Mouse (Mus musculus): ENCODE results near the gene Pard3b. TPM values are rescaled to one million over a fixed set of nuclear protein-coding genes. Genes with fewer than 3 reads are reported as not detected.

The Pard3b gene
- polyA plus RNA-seq, 1 experiment from 2014 or later: 10.5 TPM

GRCm38 (mm10) chr1:62122426-62122825 is 483.8 kb downstream of the Pard3b start:
- Histone ChIP-seq H3K4me3 (ENCODE audit: low read depth, low read length) (no peak overlapping the region), H3K27ac (ENCODE audit: low read depth, low read length) (no peak overlapping the region), H3K9me3 (replicated peaks; ENCODE audit: control insufficient read depth, low read length) (no peaks in the 10 kb centered on the region), H3K27me3 (ENCODE audit: control insufficient read depth, insufficient read depth, low read length) (no peaks in the 10 kb centered on the region), H3K4me2 (no peak overlapping the region), H3K36me3 (ENCODE audit: control insufficient read depth, insufficient read depth, low read length) (no peaks in the 10 kb centered on the region), H3K9ac (ENCODE audit: low read depth, low read length) (no peak overlapping the region), H3K4me1 (ENCODE audit: control insufficient read depth, insufficient read depth, low read length) (no peaks in the 10 kb centered on the region)
- 90% methylated on average over 1 of the region's 1 CpGs for WGBS (ENCODE audit: insufficient replicate concordance)
- no peak for ATAC-seq (replicated peaks; ENCODE audit: insufficient number of reproducible peaks, low FRiP score, low TSS enrichment)

- no peaks in the 10 kb centered on the region for H3K9me3 ChIP-seq (replicated peaks; ENCODE audit: control insufficient read depth, low read length)
- ATAC-seq (replicated peaks; ENCODE audit: insufficient number of reproducible peaks, low FRiP score, low TSS enrichment): no peak
- H3K36me3 ChIP-seq (ENCODE audit: control insufficient read depth, insufficient read depth, low read length): no peaks in the 10 kb centered on the region
- H3K4me1 ChIP-seq (ENCODE audit: control insufficient read depth, insufficient read depth, low read length): no peaks in the 10 kb centered on the region
- H3K27me3 ChIP-seq (ENCODE audit: control insufficient read depth, insufficient read depth, low read length): no peaks in the 10 kb centered on the region
- no peak overlapping the region for H3K27ac ChIP-seq (ENCODE audit: low read depth, low read length)
- WGBS (ENCODE audit: insufficient replicate concordance): 86% methylated on average over 2 of the region's 2 CpGs
- no peak overlapping the region for H3K4me2 ChIP-seq
- no peak overlapping the region for H3K4me3 ChIP-seq (ENCODE audit: low read depth, low read length)
- H3K9ac ChIP-seq (ENCODE audit: low read depth, low read length): no peak overlapping the region
These were observed 490.6 kb downstream of the Pard3b start for GRCm38 (mm10) chr1:62129186-62129585.

GRCm38 (mm10) chr1:62148134-62148533 is 509.5 kb downstream of the Pard3b start:
- no peak for ATAC-seq (replicated peaks; ENCODE audit: insufficient number of reproducible peaks, low FRiP score, low TSS enrichment)
- no peak overlapping the region for H3K9ac ChIP-seq (ENCODE audit: low read depth, low read length)
- no peak overlapping the region for H3K4me3 ChIP-seq (ENCODE audit: low read depth, low read length)
- WGBS (ENCODE audit: insufficient replicate concordance): 72% methylated on average over 4 of the region's 4 CpGs
- no peaks in the 10 kb centered on the region for H3K36me3 ChIP-seq (ENCODE audit: control insufficient read depth, insufficient read depth, low read length)
- no peak overlapping the region for H3K4me2 ChIP-seq
- H3K27ac ChIP-seq (ENCODE audit: low read depth, low read length): no peak overlapping the region
- no peaks in the 10 kb centered on the region for H3K9me3 ChIP-seq (replicated peaks; ENCODE audit: control insufficient read depth, low read length)
- no peaks in the 10 kb centered on the region for H3K4me1 ChIP-seq (ENCODE audit: control insufficient read depth, insufficient read depth, low read length)
- H3K27me3 ChIP-seq (ENCODE audit: control insufficient read depth, insufficient read depth, low read length): no peaks in the 10 kb centered on the region

- ATAC-seq (replicated peaks; ENCODE audit: insufficient number of reproducible peaks, low FRiP score, low TSS enrichment): no peak
- H3K27ac ChIP-seq (ENCODE audit: low read depth, low read length): no peak overlapping the region
- no peaks in the 10 kb centered on the region for H3K4me1 ChIP-seq (ENCODE audit: control insufficient read depth, insufficient read depth, low read length)
- H3K27me3 ChIP-seq (ENCODE audit: control insufficient read depth, insufficient read depth, low read length): no peaks in the 10 kb centered on the region
- H3K36me3 ChIP-seq (ENCODE audit: control insufficient read depth, insufficient read depth, low read length): no peaks in the 10 kb centered on the region
- no peaks in the 10 kb centered on the region for H3K9me3 ChIP-seq (replicated peaks; ENCODE audit: control insufficient read depth, low read length)
- WGBS (ENCODE audit: insufficient replicate concordance): 79% methylated on average over 6 of the region's 6 CpGs
- no peak overlapping the region for H3K4me3 ChIP-seq (ENCODE audit: low read depth, low read length)
- no peak overlapping the region for H3K9ac ChIP-seq (ENCODE audit: low read depth, low read length)
- no peak overlapping the region for H3K4me2 ChIP-seq
These were observed 510.2 kb downstream of the Pard3b start for GRCm38 (mm10) chr1:62148786-62149185.

GRCm38 (mm10) chr1:62155970-62156369 is 517.3 kb downstream of the Pard3b start:
- Histone ChIP-seq H3K27me3 (ENCODE audit: control insufficient read depth, insufficient read depth, low read length) (no peaks in the 10 kb centered on the region), H3K9ac (ENCODE audit: low read depth, low read length) (no peak overlapping the region), H3K9me3 (replicated peaks; ENCODE audit: control insufficient read depth, low read length) (no peaks in the 10 kb centered on the region), H3K4me2 (no peak overlapping the region), H3K27ac (ENCODE audit: low read depth, low read length) (no peak overlapping the region), H3K4me3 (ENCODE audit: low read depth, low read length) (no peak overlapping the region), H3K36me3 (ENCODE audit: control insufficient read depth, insufficient read depth, low read length) (no peaks in the 10 kb centered on the region), H3K4me1 (ENCODE audit: control insufficient read depth, insufficient read depth, low read length) (no peaks in the 10 kb centered on the region)
- WGBS (ENCODE audit: insufficient replicate concordance): 77% methylated on average over 1 of the region's 1 CpGs
- no peak for ATAC-seq (replicated peaks; ENCODE audit: insufficient number of reproducible peaks, low FRiP score, low TSS enrichment)

GRCm38 (mm10) chr1:62159592-62159991 is 521.0 kb downstream of the Pard3b start:
- no peaks in the 10 kb centered on the region for H3K27me3 ChIP-seq (ENCODE audit: control insufficient read depth, insufficient read depth, low read length)
- H3K9ac ChIP-seq (ENCODE audit: low read depth, low read length): no peak overlapping the region
- no peaks in the 10 kb centered on the region for H3K36me3 ChIP-seq (ENCODE audit: control insufficient read depth, insufficient read depth, low read length)
- H3K4me3 ChIP-seq (ENCODE audit: low read depth, low read length): no peak overlapping the region
- WGBS (ENCODE audit: insufficient replicate concordance): 78% methylated on average over 2 of the region's 2 CpGs
- no peak overlapping the region for H3K4me2 ChIP-seq
- ATAC-seq (replicated peaks; ENCODE audit: insufficient number of reproducible peaks, low FRiP score, low TSS enrichment): no peak
- H3K27ac ChIP-seq (ENCODE audit: low read depth, low read length): no peak overlapping the region
- no peaks in the 10 kb centered on the region for H3K4me1 ChIP-seq (ENCODE audit: control insufficient read depth, insufficient read depth, low read length)
- no peaks in the 10 kb centered on the region for H3K9me3 ChIP-seq (replicated peaks; ENCODE audit: control insufficient read depth, low read length)

DNA sequence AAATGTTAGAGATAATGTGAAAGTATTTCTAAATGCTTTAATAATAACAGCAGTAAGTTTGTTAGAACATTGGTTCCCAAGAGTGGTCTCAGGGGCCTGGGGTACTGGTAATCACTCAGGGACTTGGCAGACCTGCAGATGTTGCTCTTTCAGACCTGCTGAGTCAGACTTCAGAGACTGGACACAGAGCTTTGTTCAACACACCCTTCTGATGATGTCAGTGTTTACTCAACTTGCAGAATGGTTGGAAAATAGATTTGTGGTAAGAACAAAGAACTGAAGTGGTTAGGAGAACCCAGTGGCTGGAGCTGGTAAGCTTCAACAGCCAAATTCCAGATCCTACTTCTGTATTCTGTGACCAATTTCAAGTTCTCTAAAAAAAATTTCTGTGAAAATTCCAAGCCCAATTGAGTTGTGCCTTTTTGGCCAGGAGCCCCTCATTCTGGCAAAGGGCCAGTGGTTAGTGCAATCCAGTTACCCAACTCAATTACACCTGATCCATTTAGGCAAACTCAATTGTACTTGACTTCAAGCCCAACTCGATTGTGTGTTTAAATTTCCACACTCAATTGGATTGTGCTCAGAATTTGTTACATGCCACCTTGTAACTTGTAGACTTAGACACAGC is 536.5 kb downstream of the Pard3b start:
- Histone ChIP-seq H3K27me3 (ENCODE audit: control insufficient read depth, insufficient read depth, low read length) (no peaks in the 10 kb centered on the region), H3K36me3 (ENCODE audit: control insufficient read depth, insufficient read depth, low read length) (no peaks in the 10 kb centered on the region), H3K4me2 (no peak overlapping the region), H3K27ac (ENCODE audit: low read depth, low read length) (no peak overlapping the region), H3K9ac (ENCODE audit: low read depth, low read length) (no peak overlapping the region), H3K4me1 (ENCODE audit: control insufficient read depth, insufficient read depth, low read length) (no peaks in the 10 kb centered on the region), H3K9me3 (replicated peaks; ENCODE audit: control insufficient read depth, low read length) (no peaks in the 10 kb centered on the region), H3K4me3 (ENCODE audit: low read depth, low read length) (no peak overlapping the region)
- 70% methylated on average over 1 of the region's 1 CpGs for WGBS (ENCODE audit: insufficient replicate concordance)
- no peak for ATAC-seq (replicated peaks; ENCODE audit: insufficient number of reproducible peaks, low FRiP score, low TSS enrichment)

- no peaks in the 10 kb centered on the region for H3K9me3 ChIP-seq (replicated peaks; ENCODE audit: control insufficient read depth, low read length)
- H3K4me3 ChIP-seq (ENCODE audit: low read depth, low read length): no peak overlapping the region
- no peaks in the 10 kb centered on the region for H3K27me3 ChIP-seq (ENCODE audit: control insufficient read depth, insufficient read depth, low read length)
- H3K4me2 ChIP-seq: no peak overlapping the region
- H3K9ac ChIP-seq (ENCODE audit: low read depth, low read length): no peak overlapping the region
- H3K27ac ChIP-seq (ENCODE audit: low read depth, low read length): no peak overlapping the region
- no peak for ATAC-seq (replicated peaks; ENCODE audit: insufficient number of reproducible peaks, low FRiP score, low TSS enrichment)
- WGBS (ENCODE audit: insufficient replicate concordance): 9% methylated on average over 5 of the region's 5 CpGs
- no peaks in the 10 kb centered on the region for H3K36me3 ChIP-seq (ENCODE audit: control insufficient read depth, insufficient read depth, low read length)
- peaks cover 8% of the 10 kb centered on the region for H3K4me1 ChIP-seq (ENCODE audit: control insufficient read depth, insufficient read depth, low read length)
These were observed 543.0 kb downstream of the Pard3b start for GRCm38 (mm10) chr1:62181638-62182037.

DNA sequence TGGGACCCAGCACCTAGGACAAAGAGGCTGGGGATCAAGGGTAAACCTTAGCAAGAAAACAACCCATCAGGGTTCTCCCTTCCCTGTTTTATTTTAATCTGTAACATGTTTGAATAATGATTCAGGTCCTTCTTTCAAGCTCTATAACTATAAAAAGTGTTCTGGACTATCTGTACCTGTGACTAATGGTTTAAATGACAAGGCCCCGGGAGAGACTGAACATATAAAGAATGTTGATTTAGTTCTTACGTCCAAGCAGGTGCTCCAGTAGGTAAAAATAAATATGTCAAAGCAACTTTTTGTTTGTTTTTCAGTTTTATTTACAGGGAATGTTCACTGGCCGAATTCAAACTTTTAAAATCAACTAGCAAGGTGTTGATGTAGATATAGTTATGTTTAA is 544.0 kb downstream of the Pard3b start:
- Histone ChIP-seq H3K36me3 (ENCODE audit: control insufficient read depth, insufficient read depth, low read length) (no peaks in the 10 kb centered on the region), H3K4me3 (ENCODE audit: low read depth, low read length) (no peak overlapping the region), H3K4me2 (no peak overlapping the region), H3K9ac (ENCODE audit: low read depth, low read length) (no peak overlapping the region), H3K9me3 (replicated peaks; ENCODE audit: control insufficient read depth, low read length) (no peaks in the 10 kb centered on the region), H3K27me3 (ENCODE audit: control insufficient read depth, insufficient read depth, low read length) (no peaks in the 10 kb centered on the region), H3K27ac (ENCODE audit: low read depth, low read length) (no peak overlapping the region), H3K4me1 (ENCODE audit: control insufficient read depth, insufficient read depth, low read length) (peaks cover 8% of the 10 kb centered on the region)
- WGBS (ENCODE audit: insufficient replicate concordance): 77% methylated on average over 3 of the region's 3 CpGs
- ATAC-seq (replicated peaks; ENCODE audit: insufficient number of reproducible peaks, low FRiP score, low TSS enrichment): no peak
